Mouse (Mus musculus) embryo, embryonic 11.5 days (tissue): ENCODE data around the gene Shb.

ENCODE experiments used
- DNase-seq: peaks from one replicate; pipeline ENCODE4 v3.0.0-alpha.2; 2012; ENCODE audit warnings: low read depth, low spot score

Shb gene

DNA sequence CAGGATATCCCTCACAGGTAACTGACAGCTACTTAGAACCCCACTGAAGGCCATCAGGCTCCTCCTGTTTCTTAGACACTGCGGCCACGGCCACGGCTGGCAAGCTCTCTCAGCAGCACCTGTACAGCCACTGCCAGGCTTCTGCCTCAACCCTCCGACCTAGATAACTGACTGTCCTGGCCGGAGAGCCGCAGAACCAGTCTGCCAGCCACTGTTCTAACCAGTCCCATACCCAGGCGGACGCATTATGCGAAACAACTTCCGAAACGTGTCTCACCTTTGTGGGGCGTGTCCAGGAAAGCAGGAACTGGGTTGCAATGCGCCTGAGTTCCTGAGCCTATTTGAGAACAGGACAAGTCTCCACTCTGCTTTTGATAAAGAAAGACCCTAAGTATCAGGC is 50.0 kb downstream of the Shb start:
- DNase-seq, result no peak

DNA sequence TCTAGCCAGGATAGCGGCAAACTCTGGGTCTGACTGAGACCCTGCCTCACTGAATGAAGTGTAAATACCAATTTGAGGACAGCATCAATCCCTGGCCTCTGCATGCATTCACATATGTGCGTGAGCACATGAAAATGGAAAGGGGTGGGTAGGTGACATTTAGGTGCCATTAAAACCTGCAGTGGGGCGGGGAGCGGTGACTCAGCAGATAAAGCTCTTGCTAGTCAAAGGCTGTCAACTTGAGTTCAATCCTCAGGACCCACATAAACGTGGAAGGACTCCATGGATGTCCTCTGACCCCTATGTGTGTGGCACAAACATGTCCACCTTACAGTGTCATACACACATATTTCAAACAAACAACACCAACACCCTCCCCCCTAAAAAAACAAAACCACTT is 50.8 kb downstream of the Shb start:
- no peak for DNase-seq

DNA sequence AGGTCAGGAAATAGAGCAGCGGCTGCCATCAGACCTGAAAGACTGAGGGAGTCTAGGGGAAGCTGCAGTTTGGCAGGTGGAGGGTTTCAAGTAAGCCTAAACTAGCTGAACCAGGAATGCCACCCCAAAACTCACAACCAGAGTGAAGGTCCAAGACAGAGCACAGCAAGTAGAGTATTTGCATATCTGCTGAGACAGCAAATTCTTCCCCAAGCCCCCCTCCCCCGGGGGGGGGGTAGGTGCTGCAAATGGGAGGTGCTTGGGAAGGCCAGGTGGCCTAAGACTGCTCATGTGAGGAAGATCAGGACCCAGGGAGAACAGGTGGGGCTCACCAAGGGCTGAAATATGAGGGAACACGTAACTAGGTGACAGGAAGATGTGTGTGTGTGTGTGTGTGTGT is 51.7 kb downstream of the Shb start:
- no peak for DNase-seq

DNA sequence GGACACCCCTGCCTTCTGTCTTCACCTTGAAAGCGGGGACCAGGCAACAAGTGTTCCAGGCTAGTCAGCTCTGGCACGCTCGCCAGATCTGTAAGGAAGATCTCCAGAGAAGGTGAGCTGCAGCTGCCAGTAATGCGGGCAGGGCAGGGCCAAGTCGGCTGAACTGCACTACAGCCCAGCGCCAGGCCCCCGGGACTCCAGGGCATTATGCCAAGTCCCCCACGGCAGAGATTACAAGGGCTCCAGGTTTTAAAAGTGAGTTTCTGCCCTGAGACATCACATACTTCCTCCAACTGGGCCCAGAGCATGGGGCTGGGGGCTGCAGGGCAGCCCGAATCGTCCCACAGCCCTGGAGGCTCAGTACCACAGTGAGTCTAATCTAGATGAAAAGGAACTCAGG is 52.8 kb downstream of the Shb start:
- DNase-seq, result no peak

DNA sequence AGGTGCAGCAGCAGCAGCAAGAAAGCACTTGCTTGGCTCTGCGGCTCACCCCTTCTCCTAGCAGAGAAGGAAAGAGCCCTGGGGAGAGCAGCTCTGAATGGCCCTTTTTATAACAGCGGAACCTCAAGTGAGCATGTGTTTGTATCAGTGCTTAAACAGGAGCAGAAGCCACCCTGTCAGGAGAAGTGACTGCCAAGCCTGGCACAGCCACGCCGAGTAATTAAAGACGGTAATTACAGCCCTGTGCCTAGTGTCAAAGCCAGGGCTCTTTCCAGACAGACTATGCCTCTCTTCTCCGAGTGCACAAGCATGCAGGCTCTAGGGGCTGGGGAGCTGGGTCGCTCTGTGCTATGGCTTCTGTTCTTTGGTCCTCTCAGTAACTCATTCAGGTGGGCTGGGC is 54.1 kb downstream of the Shb start:
- DNase-seq, result no peak

DNA sequence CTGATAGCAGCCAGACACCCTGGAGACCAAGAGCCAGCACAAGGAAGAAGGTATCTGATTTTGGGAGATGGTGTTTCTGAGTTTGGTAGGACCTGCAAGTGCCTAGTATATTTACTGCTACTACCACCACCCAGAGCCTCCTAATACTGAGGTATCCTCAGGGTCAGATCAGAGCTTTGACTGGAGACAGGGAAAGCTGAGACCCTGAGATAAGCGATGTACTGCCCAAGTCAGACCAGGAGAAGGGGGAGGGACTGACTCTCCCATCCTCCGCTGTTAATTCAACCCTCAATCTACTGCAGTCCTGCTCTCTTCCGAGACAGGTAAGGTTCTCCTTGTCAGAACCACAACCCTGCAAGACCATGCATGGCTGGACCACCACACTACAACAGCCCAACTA is 55.2 kb downstream of the Shb start:
- DNase-seq, result no peak

- no peak for DNase-seq
These were observed 57.4 kb downstream of the Shb start for GRCm38 (mm10) chr4:45474832-45475231.

GRCm38 (mm10) chr4:45474131-45474530 is 58.1 kb downstream of the Shb start:
- DNase-seq, result no peak

DNA sequence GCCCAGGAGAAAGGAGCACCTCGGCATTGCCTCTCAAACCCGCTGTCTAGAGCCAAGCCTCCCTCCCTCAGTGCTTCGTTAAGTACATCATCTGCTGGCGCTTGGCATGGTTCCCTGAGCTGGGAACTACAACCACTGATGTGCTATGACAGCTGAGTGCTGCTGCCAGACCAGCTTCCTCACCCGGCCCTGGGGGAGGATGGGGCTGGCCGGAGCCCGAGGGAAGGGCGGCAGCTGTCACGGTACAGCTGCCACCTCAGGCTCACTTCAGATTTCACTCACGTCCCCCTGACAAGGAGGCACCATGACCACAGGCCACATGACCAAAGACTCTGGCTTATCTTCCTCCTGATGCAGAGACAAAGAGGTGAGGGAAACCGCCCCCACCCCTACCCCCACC is 59.1 kb downstream of the Shb start:
- DNase-seq, result no peak

- DNase-seq, result no peak
These were observed 59.6 kb downstream of the Shb start for GRCm38 (mm10) chr4:45472706-45473105.

GRCm38 (mm10) chr4:45471654-45472556 is 60.4 kb downstream of the Shb start:
- no peak for DNase-seq

DNA sequence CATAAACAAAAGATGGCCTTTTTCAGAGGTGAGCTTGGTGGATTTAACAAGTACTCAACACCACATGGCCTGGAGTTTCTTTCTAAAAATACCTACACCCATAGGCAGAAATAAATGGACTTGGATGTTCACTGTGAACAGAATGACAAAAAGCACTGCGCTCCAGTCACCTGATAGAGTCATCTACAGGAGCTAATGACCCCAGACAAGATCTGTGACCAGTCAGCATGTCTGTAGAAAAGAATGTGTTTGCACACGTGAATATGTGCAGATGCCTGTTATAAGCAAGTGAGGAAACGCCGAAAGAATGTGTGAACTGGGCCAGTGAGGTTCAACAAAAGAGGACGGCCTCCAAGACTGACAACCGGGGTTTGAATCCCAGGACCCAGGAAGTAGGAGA is 63.2 kb downstream of the Shb start:
- DNase-seq, result no peak

- no peak for DNase-seq
These were observed 63.8 kb downstream of the Shb start for GRCm38 (mm10) chr4:45468507-45468906.

DNA sequence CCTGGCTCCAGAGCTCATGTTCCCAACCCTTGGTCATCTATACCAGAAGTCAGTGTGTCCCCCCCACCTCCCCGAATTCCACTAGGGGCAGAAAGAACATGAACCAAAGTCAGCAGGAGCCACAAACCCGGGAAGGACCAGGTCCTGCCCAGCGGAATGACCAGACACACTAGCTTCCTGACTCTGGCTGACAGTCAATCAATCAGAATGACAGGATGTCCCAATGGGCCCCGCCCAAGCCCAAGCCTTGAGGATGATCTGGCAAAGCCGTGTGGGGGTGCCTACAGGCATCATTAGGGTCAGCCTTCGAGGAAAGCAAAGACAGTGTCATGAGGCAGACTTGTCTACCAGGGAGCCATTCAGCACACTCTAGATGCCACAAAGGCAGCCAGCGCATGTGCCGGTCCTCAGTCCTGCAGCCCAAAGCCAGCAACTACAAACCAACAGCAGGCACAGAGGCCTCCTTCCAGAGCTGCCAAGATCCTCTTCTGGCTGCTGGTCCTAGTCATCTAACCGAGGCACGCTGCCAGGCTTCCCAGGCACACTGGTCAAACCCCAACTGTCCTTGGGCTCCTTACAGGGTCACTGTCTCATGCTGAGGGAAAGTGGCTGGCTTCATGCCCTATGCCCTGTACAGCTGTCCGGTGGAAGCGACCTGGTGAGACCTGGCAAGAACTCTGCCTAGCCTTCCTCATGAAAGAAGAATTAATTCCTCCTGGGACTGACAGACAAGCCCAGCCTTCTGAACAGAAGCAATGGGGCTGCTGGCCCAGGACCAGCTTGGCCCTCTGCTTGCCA is 65.0 kb downstream of the Shb start:
- DNase-seq, result no peak

DNA sequence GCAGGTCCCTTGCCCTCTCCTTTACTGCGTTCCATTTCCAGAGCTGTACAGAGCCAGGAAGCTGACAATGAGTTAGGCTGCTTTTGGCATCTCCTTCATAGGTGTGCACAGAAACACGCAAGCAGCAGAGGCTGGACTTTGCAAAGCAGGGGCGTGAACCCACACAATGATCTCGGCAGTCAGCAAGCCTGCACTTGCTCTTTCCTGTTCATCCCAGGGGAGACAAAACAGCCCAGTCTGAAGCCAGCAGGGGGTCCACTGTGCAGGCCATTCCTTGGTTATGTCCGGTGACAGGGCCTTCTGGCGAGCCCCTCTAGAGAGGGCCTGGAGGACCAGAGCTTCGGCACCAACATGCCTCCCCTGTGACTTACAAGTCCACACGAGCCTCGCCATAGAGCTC is 67.3 kb downstream of the Shb start:
- DNase-seq, result no peak

- DNase-seq, result no peak
These were observed 67.7 kb downstream of the Shb start for GRCm38 (mm10) chr4:45464528-45464927.

DNA sequence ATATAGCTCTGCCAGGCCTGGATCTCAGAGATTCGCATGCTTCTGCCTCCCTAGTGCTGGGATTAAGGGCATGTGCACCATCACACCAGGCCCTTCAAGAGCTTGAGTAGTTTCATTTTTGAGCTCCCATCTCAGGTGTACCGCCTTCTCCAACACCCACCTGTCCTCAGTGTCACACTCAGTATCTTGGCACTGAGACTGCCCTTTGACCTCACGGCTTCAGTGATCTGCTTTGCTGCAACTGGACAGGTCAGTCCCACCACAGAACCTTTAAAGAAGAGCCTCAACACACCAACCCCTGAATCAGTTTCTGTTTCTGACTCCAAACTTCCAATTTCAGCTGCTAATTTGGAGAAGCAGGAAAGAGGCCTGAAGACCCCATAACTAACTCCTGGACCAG is 68.1 kb downstream of the Shb start:
- DNase-seq, result no peak

GRCm38 (mm10) chr4:45462628-45463027 is 69.6 kb downstream of the Shb start:
- DNase-seq, result no peak

DNA sequence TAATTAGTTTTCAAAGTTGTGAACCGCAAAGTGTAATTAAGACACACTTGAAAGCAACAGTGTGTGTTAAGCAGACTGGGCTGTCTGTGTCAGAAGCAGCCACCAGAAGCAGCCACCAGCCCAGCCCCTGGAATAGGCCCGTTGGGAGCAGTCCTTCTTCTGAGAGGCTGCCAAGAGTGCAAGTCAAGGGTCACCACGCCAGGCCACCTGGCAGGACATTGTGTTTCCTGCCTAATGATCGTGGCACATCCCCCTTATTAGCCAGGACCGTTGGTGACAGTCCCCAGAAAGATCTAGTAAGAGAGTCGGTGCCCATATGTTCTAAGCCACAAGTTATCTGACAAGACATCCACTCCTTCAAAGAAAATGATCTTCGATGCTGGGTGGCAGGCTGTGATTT is 70.6 kb downstream of the Shb start:
- DNase-seq, result no peak

DNA sequence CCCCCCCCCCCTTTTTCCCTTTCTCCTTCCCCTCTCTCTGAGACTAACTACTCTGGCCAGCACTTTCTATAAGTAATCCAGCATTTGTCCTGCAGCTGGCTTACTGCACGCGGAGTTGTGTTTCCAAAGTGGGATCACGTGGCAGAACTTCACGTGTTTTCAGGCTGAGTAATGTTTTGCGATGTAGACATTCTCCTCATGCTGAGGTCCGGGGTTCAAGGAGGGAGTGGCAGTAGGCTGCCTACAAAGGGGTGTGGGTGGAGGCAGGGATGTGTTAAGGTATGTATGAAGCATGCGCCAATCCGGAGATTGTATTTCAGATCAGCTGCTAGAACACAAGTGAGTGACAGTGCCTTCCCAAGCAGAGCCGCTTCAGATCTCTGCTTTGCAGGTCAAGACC is 72.9 kb downstream of the Shb start:
- no peak for DNase-seq

DNA sequence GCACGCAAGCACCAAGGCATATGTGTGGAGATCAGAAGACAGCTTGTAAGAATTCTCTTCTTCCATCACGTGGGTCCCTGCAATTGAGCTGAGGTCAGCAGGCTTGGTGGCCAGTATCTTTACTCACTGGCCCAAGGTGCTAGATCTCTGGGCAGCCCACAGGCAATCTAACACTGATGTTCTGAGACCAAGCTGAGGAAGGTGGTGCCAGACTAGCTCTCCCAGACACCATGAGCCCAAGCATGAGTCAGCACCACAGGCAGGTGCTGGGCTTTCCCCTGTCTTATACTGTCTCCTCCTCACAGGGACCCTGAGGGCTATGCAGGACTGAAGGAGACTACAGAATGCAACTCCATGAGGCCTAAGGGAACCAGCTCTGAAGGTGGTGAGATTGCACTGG is 74.7 kb downstream of the Shb start:
- DNase-seq, result no peak

- no peak for DNase-seq
These were observed 77.3 kb downstream of the Shb start for GRCm38 (mm10) chr4:45455001-45455400.

DNA sequence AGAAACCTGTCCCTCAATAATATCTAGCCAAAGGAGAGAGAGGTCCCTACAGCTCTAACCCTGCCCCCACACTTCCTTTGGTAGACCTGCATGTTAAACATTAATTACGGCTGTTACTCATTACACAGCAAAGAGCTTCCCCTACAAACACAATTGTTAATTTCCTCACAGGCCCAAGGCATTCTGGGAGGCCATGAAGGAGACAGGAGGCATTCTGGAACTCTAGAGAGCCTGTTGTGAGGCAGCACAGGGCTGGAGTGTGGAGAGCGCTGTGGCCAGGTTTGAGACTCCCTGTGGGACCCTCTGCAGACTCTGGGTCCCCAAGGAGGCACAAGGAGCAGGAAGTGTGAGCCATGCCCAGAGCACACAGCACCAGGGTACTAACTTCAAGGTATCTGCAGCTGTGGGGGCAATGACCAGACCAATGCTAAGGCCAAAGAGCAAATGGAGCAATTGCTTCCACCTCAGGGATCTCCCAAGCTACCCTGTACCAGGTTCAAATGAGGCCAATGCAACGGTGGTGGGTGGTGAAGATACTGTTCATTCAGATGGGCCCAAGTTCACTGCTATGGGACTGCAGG is 78.9 kb downstream of the Shb start:
- DNase-seq, result no peak
